Mouse (Mus musculus) limb, embryonic 15.5 days (tissue): ENCODE measurements around the gene Rnase13. TPM values are rescaled to one million over a fixed set of nuclear protein-coding genes. Genes with fewer than 3 reads are reported as not detected.

ENCODE experiments used
- polyA plus RNA-seq: library from polyadenylated mRNA; unstranded; fragments of >200 nt; fragmentation: Nextera tagmentation; extraction: Ambion mirVana; gene quantifications from 2 replicates; pipeline ENCODE4 v1.2.1, GENCODE M21; 2015

The Rnase13 gene
- polyA plus RNA-seq, 1 experiment from 2014 or later = not detected

Other genes starting within 250 kb of the Rnase13 start
- not detected in 2 replicates for gene Gm17079, start 227.3 kb downstream of the Rnase13 start, polyA plus RNA-seq
- gene Gm5800, start 205.6 kb downstream of the Rnase13 start, polyA plus RNA-seq = not detected in 2 replicates
- gene Ang4, start 149.2 kb downstream of the Rnase13 start, polyA plus RNA-seq = not detected in 2 replicates
- gene AY358078, start 122.7 kb downstream of the Rnase13 start, polyA plus RNA-seq = not detected in 2 replicates
- not detected in 2 replicates for gene Ear6, start 69.1 kb downstream of the Rnase13 start, polyA plus RNA-seq
- 46.8 and 48.4 TPM in 2 replicates for gene Mettl17, start 37.9 kb downstream of the Rnase13 start, polyA plus RNA-seq
- gene Slc39a2, start 29.9 kb downstream of the Rnase13 start, polyA plus RNA-seq = 6.0 and 6.1 TPM in 2 replicates
- 105 and 117 TPM in 2 replicates for gene Ndrg2, start 8.6 kb downstream of the Rnase13 start, polyA plus RNA-seq
- gene Tppp2, start 4.3 kb downstream of the Rnase13 start, polyA plus RNA-seq = not detected in 2 replicates
- gene Arhgef40, start 61.9 kb upstream of the Rnase13 start, polyA plus RNA-seq = 126 and 149 TPM in 2 replicates
- 0.29 and 0.37 TPM in 2 replicates for gene Tmem253, start 92.9 kb upstream of the Rnase13 start, polyA plus RNA-seq
- gene Zfp219, start 98.0 kb upstream of the Rnase13 start, polyA plus RNA-seq = 26.7 and 27.5 TPM in 2 replicates
- gene Olfr221, start 119.7 kb upstream of the Rnase13 start, polyA plus RNA-seq = not detected in 2 replicates
- gene Hnrnpc, start 181.3 kb upstream of the Rnase13 start, polyA plus RNA-seq = 520 and 558 TPM in 2 replicates
- 55.9 and 59.3 TPM in 2 replicates for gene Rpgrip1, start 187.9 kb upstream of the Rnase13 start, polyA plus RNA-seq